Mouse (Mus musculus): ENCODE results near the gene Hipk2. TPM values are rescaled to one million over a fixed set of nuclear protein-coding genes. Genes with fewer than 3 reads are reported as not detected.

Gene Hipk2
- polyA plus RNA-seq, 1 experiment from 2014 or later, result 20.4 TPM

- ATAC-seq (replicated peaks; ENCODE audit: low FRiP score, low read depth) (no peak), DNase-seq (ENCODE audit: low spot score) (no peak)
- Histone ChIP-seq H3K27ac (no peak overlapping the region), H3K4me2 (ENCODE audit: low read length) (no peak overlapping the region), H3K4me1 (replicated peaks; ENCODE audit: insufficient read depth, low read length) (no peaks in the 10 kb centered on the region), H3K9me3 (replicated peaks; ENCODE audit: low read length) (no peaks in the 10 kb centered on the region), H3K4me3 (replicated peaks; ENCODE audit: low read depth, low read length) (no peak overlapping the region), H3K9ac (ENCODE audit: low read depth, low read length) (no peak overlapping the region), H3K36me3 (ENCODE audit: insufficient read depth, low read length) (peaks cover 11% of the 10 kb centered on the region; the same call in 1 of the 2 replicates), H3K27me3 (ENCODE audit: insufficient read depth, low read length) (no peaks in the 10 kb centered on the region)
- 76% methylated on average over 4 of the region's 4 CpGs for WGBS
- no peak for TF ChIP-seq CTCF (IDR thresholded peaks at IDR 0.05; ENCODE audit: low read depth)
These were observed 64.4 kb downstream of the Hipk2 start for GRCm38 (mm10) chr6:38811459-38812145.

GRCm38 (mm10) chr6:38810121-38810475, 65.9 kb downstream of the Hipk2 start:
- TF ChIP-seq CTCF (IDR thresholded peaks at IDR 0.05; ENCODE audit: low read depth), result no peak
- Histone ChIP-seq H3K36me3 (ENCODE audit: insufficient read depth, low read length) (peaks cover 4% of the 10 kb centered on the region; the same call in 1 of the 2 replicates), H3K9me3 (replicated peaks; ENCODE audit: low read length) (no peaks in the 10 kb centered on the region), H3K4me3 (replicated peaks; ENCODE audit: low read depth, low read length) (no peak overlapping the region), H3K27ac (no peak overlapping the region), H3K4me1 (replicated peaks; ENCODE audit: insufficient read depth, low read length) (0 out of 2 replicates have a peak, but pooled peaks cover 3% of the 10 kb centered on the region), H3K4me2 (ENCODE audit: low read length) (no peak overlapping the region), H3K27me3 (ENCODE audit: insufficient read depth, low read length) (no peaks in the 10 kb centered on the region), H3K9ac (ENCODE audit: low read depth, low read length) (no peak overlapping the region)
- WGBS, result 43% methylated on average over 2 of the region's 2 CpGs
- ATAC-seq (replicated peaks; ENCODE audit: low FRiP score, low read depth) (no peak), DNase-seq (ENCODE audit: low spot score) (no peak)

GRCm38 (mm10) chr6:38809396-38810120, 66.4 kb downstream of the Hipk2 start:
- H3K27ac ChIP-seq, result no peak overlapping the region

GRCm38 (mm10) chr6:38808317-38808716, 67.6 kb downstream of the Hipk2 start:
- no peak for ATAC-seq (replicated peaks; ENCODE audit: low FRiP score, low read depth)
- H3K36me3 ChIP-seq (ENCODE audit: insufficient read depth, low read length), result no peaks in the 10 kb centered on the region; the same call in 1 of the 2 replicates
- no peak overlapping the region for H3K27ac ChIP-seq
- 0 out of 2 replicates have a peak, but pooled peaks cover 3% of the 10 kb centered on the region for H3K4me1 ChIP-seq (replicated peaks; ENCODE audit: insufficient read depth, low read length)
- no peak overlapping the region for H3K9ac ChIP-seq (ENCODE audit: low read depth, low read length)
- no peak for TF ChIP-seq CTCF (IDR thresholded peaks at IDR 0.05; ENCODE audit: low read depth)
- no peak overlapping the region for H3K4me3 ChIP-seq (replicated peaks; ENCODE audit: low read depth, low read length)
- WGBS, result 88% methylated on average over 4 of the region's 4 CpGs
- H3K4me2 ChIP-seq (ENCODE audit: low read length), result no peak overlapping the region
- H3K9me3 ChIP-seq (replicated peaks; ENCODE audit: low read length), result no peaks in the 10 kb centered on the region
- DNase-seq (ENCODE audit: low spot score), result no peak
- no peaks in the 10 kb centered on the region for H3K27me3 ChIP-seq (ENCODE audit: insufficient read depth, low read length)

More at GRCm38 (mm10) chr6:38809396-38810120, 66.4 kb downstream of the Hipk2 start:
- no peak for DNase-seq (ENCODE audit: low spot score)
- no peak; the same call in 1 of the 2 replicates for ATAC-seq (replicated peaks; ENCODE audit: low FRiP score, low read depth)
- H3K4me2 ChIP-seq (ENCODE audit: low read length), result no peak overlapping the region
- H3K4me3 ChIP-seq (replicated peaks; ENCODE audit: low read depth, low read length), result no peak overlapping the region
- H3K4me1 ChIP-seq (replicated peaks; ENCODE audit: insufficient read depth, low read length), result 0 out of 2 replicates have a peak, but pooled peaks cover 3% of the 10 kb centered on the region
- whole genome bisulfite sequencing, result 41% methylated on average over 10 of the region's 10 CpGs
- H3K27me3 ChIP-seq (ENCODE audit: insufficient read depth, low read length), result no peaks in the 10 kb centered on the region
- no peak for TF ChIP-seq CTCF (IDR thresholded peaks at IDR 0.05; ENCODE audit: low read depth)
- H3K9ac ChIP-seq (ENCODE audit: low read depth, low read length), result no peak overlapping the region
- peaks cover under 1% of the 10 kb centered on the region; the same call in 1 of the 2 replicates for H3K36me3 ChIP-seq (ENCODE audit: insufficient read depth, low read length)
- H3K9me3 ChIP-seq (replicated peaks; ENCODE audit: low read length), result no peaks in the 10 kb centered on the region

- Histone ChIP-seq H3K9ac (ENCODE audit: low read depth, low read length) (no peak overlapping the region), H3K36me3 (ENCODE audit: insufficient read depth, low read length) (peaks cover 4% of the 10 kb centered on the region; the same call in 1 of the 2 replicates), H3K4me2 (ENCODE audit: low read length) (no peak overlapping the region), H3K4me1 (replicated peaks; ENCODE audit: insufficient read depth, low read length) (0 out of 2 replicates have a peak, but pooled peaks cover 3% of the 10 kb centered on the region), H3K27me3 (ENCODE audit: insufficient read depth, low read length) (no peaks in the 10 kb centered on the region), H3K9me3 (replicated peaks; ENCODE audit: low read length) (no peaks in the 10 kb centered on the region), H3K4me3 (replicated peaks; ENCODE audit: low read depth, low read length) (no peak overlapping the region), H3K27ac (no peak overlapping the region; the same call in 1 of the 2 replicates)
- 59% methylated on average over 4 of the region's 4 CpGs for WGBS
- TF ChIP-seq CTCF (IDR thresholded peaks at IDR 0.05; ENCODE audit: low read depth), result no peak
- ATAC-seq (replicated peaks; ENCODE audit: low FRiP score, low read depth), result no peak
- peak; percentile 47 for DNase-seq (ENCODE audit: low spot score)
These were observed 69.0 kb downstream of the Hipk2 start for GRCm38 (mm10) chr6:38806963-38807445.

GRCm38 (mm10) chr6:38805612-38806011, 70.4 kb downstream of the Hipk2 start:
- Histone ChIP-seq H3K36me3 (ENCODE audit: insufficient read depth, low read length) (0 out of 2 replicates have a peak, but pooled peaks cover 4% of the 10 kb centered on the region), H3K4me2 (ENCODE audit: low read length) (no peak overlapping the region), H3K27me3 (ENCODE audit: insufficient read depth, low read length) (no peaks in the 10 kb centered on the region), H3K9ac (ENCODE audit: low read depth, low read length) (no peak overlapping the region), H3K9me3 (replicated peaks; ENCODE audit: low read length) (no peaks in the 10 kb centered on the region), H3K27ac (no peak overlapping the region), H3K4me3 (replicated peaks; ENCODE audit: low read depth, low read length) (no peak overlapping the region), H3K4me1 (replicated peaks; ENCODE audit: insufficient read depth, low read length) (0 out of 2 replicates have a peak, but pooled peaks cover 3% of the 10 kb centered on the region)
- no peak for TF ChIP-seq CTCF (IDR thresholded peaks at IDR 0.05; ENCODE audit: low read depth)
- 69% methylated on average over 2 of the region's 2 CpGs for WGBS
- no peak for DNase-seq (ENCODE audit: low spot score)
- ATAC-seq (replicated peaks; ENCODE audit: low FRiP score, low read depth), result no peak
